Mouse (Mus musculus): ENCODE results near the gene Akt2. TPM values are rescaled to one million over a fixed set of nuclear protein-coding genes. Genes with fewer than 3 reads are reported as not detected.

Gene Akt2
- polyA plus RNA-seq, 1 experiment from 2014 or later, result 51.1 TPM

DNA sequence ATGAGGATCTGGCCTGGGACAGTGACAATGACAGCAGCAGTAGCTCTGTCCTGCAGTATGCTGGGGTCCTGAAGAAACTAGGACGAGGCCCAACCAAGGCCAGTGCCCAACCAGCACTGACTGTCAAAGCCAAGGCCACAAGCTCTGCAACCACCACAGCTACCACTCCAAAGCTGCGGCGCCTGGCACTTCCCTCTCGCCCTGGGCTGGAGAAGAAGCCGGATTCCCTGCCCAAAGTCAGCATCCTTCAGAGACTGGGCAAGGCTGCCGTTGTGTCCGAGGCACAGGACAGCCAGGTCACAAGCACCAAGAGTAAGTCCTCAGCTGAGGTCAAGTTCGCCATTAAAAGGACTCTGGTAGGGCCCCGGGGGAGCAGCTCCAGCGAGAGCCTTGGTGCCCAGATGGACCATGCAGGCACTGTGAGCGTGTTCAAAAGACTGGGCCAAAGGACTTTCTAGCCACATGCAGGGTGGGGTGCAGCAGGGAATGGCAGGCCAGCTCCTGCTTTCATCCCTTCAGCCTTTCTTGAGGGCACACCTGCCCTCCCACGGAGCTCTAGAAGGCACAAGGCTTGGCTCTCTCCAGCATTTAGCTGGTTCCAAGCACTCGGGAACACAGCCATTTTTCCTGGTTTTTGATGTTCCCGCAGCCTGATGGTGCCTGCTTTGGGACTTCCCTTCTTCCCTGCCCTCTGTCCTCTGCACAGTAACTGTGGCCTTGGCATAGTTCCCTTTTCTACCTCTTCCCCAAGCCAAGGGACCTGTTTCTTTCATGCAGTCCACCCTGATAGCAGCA is 10.8 kb upstream of the Akt2 start:
- Histone ChIP-seq H3K27me3 (ENCODE audit: control insufficient read depth, insufficient read depth, low read length) (no peaks in the 10 kb centered on the region), H3K4me3 (replicated peaks; ENCODE audit: low read length) (no peak overlapping the region), H3K27ac (no peak overlapping the region), H3K9ac (no peak overlapping the region), H3K9me3 (ENCODE audit: control insufficient read depth, low read length) (no peaks in the 10 kb centered on the region), H3K4me1 (replicated peaks; ENCODE audit: control insufficient read depth, insufficient read depth, low read length) (no peaks in the 10 kb centered on the region), H3K36me3 (replicated peaks; ENCODE audit: control insufficient read depth, insufficient read depth) (peaks cover 80% of the 10 kb centered on the region), H3K4me2 (replicated peaks) (no peak overlapping the region)
- ATAC-seq (ENCODE audit: low FRiP score), result no peak
- WGBS, result 91% methylated on average over 14 of the region's 14 CpGs
- no peak for DNase-seq (ENCODE audit: low spot score)

DNA sequence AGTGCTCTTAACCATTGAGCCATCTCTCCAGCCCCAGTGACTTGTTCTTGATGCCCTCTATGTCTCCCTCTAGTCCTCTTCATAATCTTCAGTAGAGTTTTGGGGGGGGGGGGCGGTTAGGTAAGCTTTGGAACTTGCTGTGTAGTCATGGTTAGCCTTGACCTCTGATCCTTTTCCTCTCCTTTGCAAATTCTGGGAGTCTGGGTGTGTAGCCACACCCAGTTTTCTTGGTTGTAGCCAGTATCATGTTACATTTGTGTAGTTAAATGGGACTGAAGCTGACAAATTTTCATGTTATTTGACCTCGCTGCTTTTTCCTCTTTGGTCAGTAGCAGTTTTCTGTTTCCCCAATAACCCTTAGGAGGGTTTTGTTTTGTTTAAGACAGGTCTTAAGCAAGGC is 4.5 kb upstream of the Akt2 start:
- no peak for DNase-seq (ENCODE audit: low spot score)
- no peak overlapping the region for H3K27ac ChIP-seq
- H3K9me3 ChIP-seq (ENCODE audit: control insufficient read depth, low read length), result no peaks in the 10 kb centered on the region
- no peaks in the 10 kb centered on the region for H3K27me3 ChIP-seq (ENCODE audit: control insufficient read depth, insufficient read depth, low read length)
- H3K9ac ChIP-seq, result no peak overlapping the region
- H3K36me3 ChIP-seq (replicated peaks; ENCODE audit: control insufficient read depth, insufficient read depth), result peaks cover 23% of the 10 kb centered on the region
- H3K4me1 ChIP-seq (replicated peaks; ENCODE audit: control insufficient read depth, insufficient read depth, low read length), result no peaks in the 10 kb centered on the region
- no peak for ATAC-seq (ENCODE audit: low FRiP score)
- H3K4me2 ChIP-seq (replicated peaks), result no peak overlapping the region
- H3K4me3 ChIP-seq (replicated peaks; ENCODE audit: low read length), result no peak overlapping the region
- 77% methylated on average over 2 of the region's 2 CpGs for WGBS

DNA sequence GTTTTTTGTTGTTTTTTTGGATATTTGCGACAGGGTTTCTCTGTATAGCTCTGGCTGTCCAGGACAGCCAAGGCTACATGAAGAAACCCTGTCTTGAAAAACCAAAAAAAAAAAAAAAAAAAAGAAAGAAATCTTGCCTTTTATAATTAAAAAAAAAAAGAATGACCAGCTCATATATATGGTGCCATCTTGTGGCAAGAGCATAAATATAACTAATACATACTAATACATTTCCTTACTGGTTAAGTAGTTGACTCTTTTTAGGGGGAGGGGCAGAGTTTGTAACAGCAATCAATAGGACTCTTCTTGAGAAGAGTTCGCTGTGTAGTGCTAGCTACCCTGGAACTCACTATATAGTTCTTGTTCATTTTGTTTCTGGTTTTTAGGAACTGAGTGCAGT is 3.6 kb upstream of the Akt2 start:
- Histone ChIP-seq H3K4me1 (replicated peaks; ENCODE audit: control insufficient read depth, insufficient read depth, low read length) (peaks cover 4% of the 10 kb centered on the region), H3K9me3 (ENCODE audit: control insufficient read depth, low read length) (no peaks in the 10 kb centered on the region), H3K9ac (no peak overlapping the region), H3K4me3 (replicated peaks; ENCODE audit: low read length) (no peak overlapping the region), H3K27ac (no peak overlapping the region), H3K27me3 (ENCODE audit: control insufficient read depth, insufficient read depth, low read length) (no peaks in the 10 kb centered on the region), H3K4me2 (replicated peaks) (no peak overlapping the region), H3K36me3 (replicated peaks; ENCODE audit: control insufficient read depth, insufficient read depth) (peaks cover 16% of the 10 kb centered on the region)
- WGBS, result 86% methylated on average over 2 of the region's 2 CpGs
- ATAC-seq (ENCODE audit: low FRiP score), result no peak
- DNase-seq (ENCODE audit: low spot score), result no peak

DNA sequence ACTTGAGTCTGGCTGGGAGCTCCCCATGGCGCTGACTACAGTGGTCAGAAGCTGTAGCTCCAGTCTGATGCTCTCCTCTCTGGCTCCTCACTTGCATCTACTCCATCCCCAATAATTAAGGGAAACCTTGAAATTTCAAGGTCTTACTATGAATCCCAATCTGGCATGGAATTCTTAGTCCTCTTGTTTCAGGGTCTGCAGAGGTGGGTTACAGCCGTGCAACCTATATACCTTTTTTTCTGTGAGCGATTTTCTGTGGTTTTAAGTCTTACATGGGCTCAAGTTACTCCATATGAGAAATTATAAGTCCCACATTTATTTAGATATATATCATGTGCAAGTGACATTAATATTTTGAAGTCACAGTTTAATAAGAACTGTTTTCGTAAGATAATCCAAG is 1.3 kb upstream of the Akt2 start:
- Histone ChIP-seq H3K27ac (no peak overlapping the region), H3K4me1 (replicated peaks; ENCODE audit: control insufficient read depth, insufficient read depth, low read length) (peaks cover 16% of the 10 kb centered on the region), H3K36me3 (replicated peaks; ENCODE audit: control insufficient read depth, insufficient read depth) (peaks cover 6% of the 10 kb centered on the region; the same call in 1 of the 2 replicates), H3K27me3 (ENCODE audit: control insufficient read depth, insufficient read depth, low read length) (no peaks in the 10 kb centered on the region), H3K4me2 (replicated peaks) (no peak overlapping the region), H3K9ac (no peak overlapping the region), H3K4me3 (replicated peaks; ENCODE audit: low read length) (no peak overlapping the region), H3K9me3 (ENCODE audit: control insufficient read depth, low read length) (no peaks in the 10 kb centered on the region)
- no peak for ATAC-seq (ENCODE audit: low FRiP score)
- 96% methylated on average over 4 of the region's 4 CpGs for WGBS
- DNase-seq (ENCODE audit: low spot score), result no peak

DNA sequence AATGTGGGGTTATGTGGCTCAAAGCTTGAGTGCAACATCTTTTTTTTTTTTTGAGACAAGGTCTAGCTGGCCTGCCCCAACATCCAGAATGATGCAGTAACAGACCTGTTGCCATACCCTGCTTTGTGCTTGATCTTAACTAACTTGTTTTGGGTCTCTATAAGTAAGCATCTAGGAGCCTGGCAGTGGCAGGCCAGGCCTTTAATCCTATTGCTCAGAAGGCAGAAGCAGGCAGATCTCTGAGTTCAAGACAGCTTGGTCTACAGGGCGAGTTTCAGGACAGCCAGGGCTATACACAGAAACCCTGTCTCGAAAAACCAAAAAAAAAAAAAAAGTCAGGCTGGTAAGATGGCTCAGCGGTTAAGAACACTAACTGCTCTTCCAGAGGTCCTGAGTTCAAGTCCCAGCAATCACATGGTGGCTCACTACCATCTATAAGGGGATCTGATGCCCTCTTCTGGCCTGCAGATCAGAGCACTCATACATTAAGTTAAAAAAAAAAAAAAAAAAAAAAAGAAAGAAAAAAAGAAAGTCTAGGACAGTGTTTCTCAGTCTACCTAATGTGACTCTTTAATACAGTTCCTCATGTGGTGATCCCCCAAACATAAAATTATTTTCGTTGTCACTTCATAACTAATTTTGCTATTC is 662 bp upstream of the Akt2 start:
- Histone ChIP-seq H3K36me3 (replicated peaks; ENCODE audit: control insufficient read depth, insufficient read depth) (0 out of 2 replicates have a peak, but pooled peaks cover under 1% of the 10 kb centered on the region), H3K4me2 (replicated peaks) (peak overlapping the region; percentile 82), H3K9ac (peak overlapping the region; percentile 50), H3K4me3 (replicated peaks; ENCODE audit: low read length) (peak overlapping the region; percentile 78), H3K9me3 (ENCODE audit: control insufficient read depth, low read length) (no peaks in the 10 kb centered on the region), H3K27me3 (ENCODE audit: control insufficient read depth, insufficient read depth, low read length) (no peaks in the 10 kb centered on the region), H3K27ac (peak overlapping the region; percentile 87), H3K4me1 (replicated peaks; ENCODE audit: control insufficient read depth, insufficient read depth, low read length) (peaks cover 16% of the 10 kb centered on the region)
- DNase-seq (ENCODE audit: low spot score), result no peak
- 59% methylated on average over 4 of the region's 4 CpGs for WGBS
- ATAC-seq (ENCODE audit: low FRiP score), result no peak

DNA sequence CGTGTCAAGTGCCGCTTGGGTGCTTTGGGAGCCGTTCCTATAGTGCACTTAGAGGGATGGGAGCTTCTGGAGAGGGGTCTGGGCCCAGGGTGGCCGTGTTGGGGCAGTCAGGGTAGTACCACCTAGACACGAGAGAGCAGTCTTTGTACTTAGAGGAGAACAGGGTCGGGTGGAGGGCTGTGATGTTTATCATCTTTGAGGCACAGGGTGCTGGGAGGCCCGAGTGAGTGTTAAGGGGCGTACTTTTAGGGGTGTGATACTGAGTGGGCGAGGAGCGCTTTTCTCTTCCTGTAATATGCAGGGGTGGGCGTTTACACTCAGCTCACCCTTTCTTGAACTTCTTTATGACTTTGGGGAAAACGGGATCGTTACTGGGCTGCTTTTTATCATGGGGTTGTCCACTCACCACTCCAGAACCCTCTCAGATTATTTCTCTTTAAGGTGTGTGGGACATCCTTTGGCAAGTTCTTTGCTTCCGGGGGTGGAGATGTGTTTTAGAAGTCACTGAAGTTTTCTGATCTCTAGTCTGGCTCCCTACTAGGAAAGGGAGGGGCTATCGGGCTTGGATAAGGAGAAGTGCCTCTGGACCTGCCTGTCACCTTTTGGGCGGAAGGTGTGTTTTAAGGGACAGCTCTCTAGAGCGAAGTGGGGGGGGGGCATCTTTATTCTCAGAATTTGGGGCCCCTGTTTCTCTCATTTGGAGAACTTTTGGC is 1.0 kb downstream of the Akt2 start:
- peak overlapping the region; percentile 99 for H3K27ac ChIP-seq
- DNase-seq (ENCODE audit: low spot score) (no peak), ATAC-seq (ENCODE audit: low FRiP score) (peak; percentile 66; the same call in 1 of the 2 replicates)
- 4% methylated on average over 17 of the region's 17 CpGs for WGBS
- H3K4me3 ChIP-seq (replicated peaks; ENCODE audit: low read length), result peak overlapping the region; percentile 78
- H3K9me3 ChIP-seq (ENCODE audit: control insufficient read depth, low read length), result no peaks in the 10 kb centered on the region
- peak overlapping the region; percentile 94 for H3K9ac ChIP-seq
- H3K27me3 ChIP-seq (ENCODE audit: control insufficient read depth, insufficient read depth, low read length), result no peaks in the 10 kb centered on the region
- peak overlapping the region; percentile 82 for H3K4me2 ChIP-seq (replicated peaks)
- peaks cover 30% of the 10 kb centered on the region for H3K4me1 ChIP-seq (replicated peaks; ENCODE audit: control insufficient read depth, insufficient read depth, low read length)
- no peaks in the 10 kb centered on the region for H3K36me3 ChIP-seq (replicated peaks; ENCODE audit: control insufficient read depth, insufficient read depth)

DNA sequence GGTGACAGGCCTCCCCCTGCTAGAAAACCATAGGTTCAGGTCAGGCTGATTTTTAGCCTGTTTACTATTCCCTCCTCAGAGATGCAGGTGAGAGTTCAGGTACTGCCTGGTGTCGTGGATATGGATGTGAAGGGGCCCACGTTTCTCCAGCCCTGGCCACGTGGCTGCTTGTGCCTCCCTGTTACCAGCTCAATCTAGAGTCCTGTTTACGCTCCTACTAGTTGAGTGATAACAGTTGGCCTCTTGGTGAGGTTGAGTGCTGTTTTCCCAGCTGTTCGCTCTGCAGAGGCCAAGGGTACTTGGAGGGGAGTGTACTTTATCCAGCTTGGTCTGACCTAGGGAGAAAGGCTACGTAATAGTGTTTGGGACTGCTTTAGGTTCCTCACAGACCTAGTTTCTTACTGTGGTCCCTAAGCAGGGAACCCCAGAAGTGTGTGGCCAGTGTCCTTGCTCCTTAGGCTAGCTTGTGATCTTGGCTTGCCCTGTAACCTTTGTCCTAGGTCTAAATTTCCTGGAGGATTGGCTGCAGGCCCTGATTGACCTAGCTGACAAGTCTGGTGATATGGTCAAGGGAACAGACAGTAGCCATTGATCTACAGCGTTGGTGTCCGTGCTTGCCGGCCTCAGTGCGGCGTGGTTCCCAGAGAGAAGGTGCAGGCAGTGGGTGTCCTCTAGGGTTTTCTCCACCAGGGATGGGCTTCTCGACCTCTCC is 1.7 kb downstream of the Akt2 start:
- Histone ChIP-seq H3K4me2 (replicated peaks) (peak overlapping the region; percentile 82), H3K27ac (peak overlapping the region; percentile 27), H3K27me3 (ENCODE audit: control insufficient read depth, insufficient read depth, low read length) (no peaks in the 10 kb centered on the region), H3K4me1 (replicated peaks; ENCODE audit: control insufficient read depth, insufficient read depth, low read length) (peaks cover 31% of the 10 kb centered on the region), H3K9ac (peak overlapping the region; percentile 94), H3K9me3 (ENCODE audit: control insufficient read depth, low read length) (no peaks in the 10 kb centered on the region), H3K4me3 (replicated peaks; ENCODE audit: low read length) (peak overlapping the region; percentile 78), H3K36me3 (replicated peaks; ENCODE audit: control insufficient read depth, insufficient read depth) (no peaks in the 10 kb centered on the region)
- ATAC-seq (ENCODE audit: low FRiP score) (no peak), DNase-seq (ENCODE audit: low spot score) (no peak)
- WGBS, result 72% methylated on average over 12 of the region's 12 CpGs

DNA sequence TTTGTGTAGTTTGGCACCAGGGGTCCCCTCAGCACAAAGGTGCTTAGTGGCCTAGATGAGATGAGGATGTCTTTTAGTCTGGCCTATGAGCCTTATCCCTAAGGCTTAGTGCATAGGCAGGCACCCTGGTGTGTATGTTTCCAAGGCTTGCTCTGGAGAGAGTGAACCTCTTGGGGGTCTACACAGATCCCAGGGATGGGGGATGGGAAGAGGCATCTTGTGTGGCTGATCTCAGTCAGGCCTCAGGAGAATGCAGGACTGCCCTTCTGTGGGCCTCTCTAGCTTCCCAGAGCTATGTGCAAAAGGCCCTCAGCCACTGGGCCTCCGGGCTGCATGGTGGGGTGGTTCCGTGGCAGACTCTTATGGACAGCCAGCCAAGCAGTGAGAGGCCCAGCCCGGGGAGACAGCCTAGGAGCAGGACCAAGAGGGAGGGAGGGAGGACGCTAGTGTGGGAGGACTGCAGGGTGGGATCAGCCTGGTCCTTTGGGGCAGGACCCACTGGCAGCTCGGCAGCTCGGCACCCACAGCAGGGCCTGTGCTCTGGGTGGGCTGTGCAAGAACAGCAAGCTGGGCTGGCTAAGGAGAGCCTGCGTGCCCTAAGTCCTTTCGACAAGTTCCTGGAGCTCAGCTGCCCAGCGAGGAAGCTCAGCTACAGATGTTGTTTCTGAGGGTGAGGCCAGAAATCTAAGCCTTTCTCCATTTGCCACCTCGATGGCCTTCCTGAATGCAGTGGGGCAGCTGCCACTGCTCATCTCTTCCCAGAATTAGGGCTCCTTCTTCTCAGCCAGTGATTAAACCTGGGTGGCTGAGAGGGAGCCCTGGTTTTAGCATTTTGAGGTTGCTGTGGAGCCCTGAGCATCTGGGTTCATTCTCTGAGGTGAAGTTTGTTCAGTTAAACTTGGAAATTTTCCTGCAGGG is 5.5 kb downstream of the Akt2 start:
- DNase-seq (ENCODE audit: low spot score) (no peak), ATAC-seq (ENCODE audit: low FRiP score) (no peak)
- 65% methylated on average over 9 of the region's 10 CpGs for WGBS
- Histone ChIP-seq H3K4me1 (replicated peaks; ENCODE audit: control insufficient read depth, insufficient read depth, low read length) (peaks cover 35% of the 10 kb centered on the region), H3K36me3 (replicated peaks; ENCODE audit: control insufficient read depth, insufficient read depth) (no peaks in the 10 kb centered on the region), H3K27ac (peak overlapping the region; percentile 36; the same call in 1 of the 2 replicates), H3K27me3 (ENCODE audit: control insufficient read depth, insufficient read depth, low read length) (no peaks in the 10 kb centered on the region), H3K4me2 (replicated peaks) (no peak overlapping the region), H3K4me3 (replicated peaks; ENCODE audit: low read length) (no peak overlapping the region), H3K9ac (no peak overlapping the region), H3K9me3 (ENCODE audit: control insufficient read depth, low read length) (no peaks in the 10 kb centered on the region)
